Mouse (Mus musculus): Measurements from ENCODE around the gene Trip10. TPM values are rescaled to one million over a fixed set of nuclear protein-coding genes. Genes with fewer than 3 reads are reported as not detected.

Gene Trip10
- 7.9 and 10.0 TPM in 2 replicates for polyA plus RNA-seq (2012; rRNA removed)

DNA sequence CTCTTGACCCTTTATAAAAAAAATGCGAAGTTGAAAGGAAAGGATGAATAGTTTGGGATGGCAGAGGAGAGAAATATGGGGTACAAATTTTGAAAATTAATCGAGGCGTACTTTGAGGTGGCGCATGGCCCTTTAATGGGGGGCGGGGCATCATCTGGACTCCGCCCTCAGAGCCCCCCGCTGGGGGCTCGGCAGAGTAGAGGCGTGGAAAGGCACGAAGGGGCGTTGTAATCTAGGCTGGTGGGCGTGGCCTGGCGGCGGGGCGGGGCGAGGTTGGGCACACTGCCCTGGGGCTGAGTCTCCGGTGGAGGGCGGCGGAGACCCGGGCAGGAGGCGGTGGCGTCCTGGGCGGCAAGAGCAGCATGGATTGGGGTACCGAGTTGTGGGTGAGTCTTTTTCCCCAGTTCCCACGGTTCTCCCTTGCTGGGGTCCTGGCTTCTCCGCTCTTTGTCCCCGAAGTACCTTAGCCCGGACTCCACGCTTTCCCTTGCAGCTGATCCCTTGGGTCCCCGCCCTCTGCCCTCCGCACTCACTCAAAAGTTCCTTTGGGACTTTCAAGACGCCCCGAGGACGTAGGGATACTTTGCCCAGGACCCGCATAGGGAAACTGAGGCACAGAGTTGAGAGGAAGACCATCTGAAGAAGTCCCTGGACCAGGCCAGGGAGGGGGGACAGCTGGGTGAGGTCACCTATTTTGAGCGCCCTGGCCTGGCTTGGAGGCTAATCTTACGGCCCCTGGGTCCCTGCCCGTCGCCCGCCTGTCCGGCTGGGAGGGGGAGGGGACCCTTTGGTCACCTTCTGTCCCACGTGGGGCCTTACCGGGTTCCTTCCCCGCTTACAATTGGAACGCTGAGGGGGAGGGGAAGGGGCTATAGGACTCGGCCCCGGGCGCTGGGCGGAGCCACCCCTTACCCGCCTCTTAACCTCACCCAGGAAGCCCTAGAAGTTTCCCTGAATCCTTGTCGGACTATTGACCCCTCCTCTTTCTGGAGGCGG lies at the start of gene Trip10:
Gene Trip10, plus strand, starts transcription at position 270 of the 996 bp plus-strand sequence.
- DNase-seq (ENCODE audit: extremely low spot score in 1 of 2, low spot score in 1 of 2): peak; percentile 54 to 88

DNA sequence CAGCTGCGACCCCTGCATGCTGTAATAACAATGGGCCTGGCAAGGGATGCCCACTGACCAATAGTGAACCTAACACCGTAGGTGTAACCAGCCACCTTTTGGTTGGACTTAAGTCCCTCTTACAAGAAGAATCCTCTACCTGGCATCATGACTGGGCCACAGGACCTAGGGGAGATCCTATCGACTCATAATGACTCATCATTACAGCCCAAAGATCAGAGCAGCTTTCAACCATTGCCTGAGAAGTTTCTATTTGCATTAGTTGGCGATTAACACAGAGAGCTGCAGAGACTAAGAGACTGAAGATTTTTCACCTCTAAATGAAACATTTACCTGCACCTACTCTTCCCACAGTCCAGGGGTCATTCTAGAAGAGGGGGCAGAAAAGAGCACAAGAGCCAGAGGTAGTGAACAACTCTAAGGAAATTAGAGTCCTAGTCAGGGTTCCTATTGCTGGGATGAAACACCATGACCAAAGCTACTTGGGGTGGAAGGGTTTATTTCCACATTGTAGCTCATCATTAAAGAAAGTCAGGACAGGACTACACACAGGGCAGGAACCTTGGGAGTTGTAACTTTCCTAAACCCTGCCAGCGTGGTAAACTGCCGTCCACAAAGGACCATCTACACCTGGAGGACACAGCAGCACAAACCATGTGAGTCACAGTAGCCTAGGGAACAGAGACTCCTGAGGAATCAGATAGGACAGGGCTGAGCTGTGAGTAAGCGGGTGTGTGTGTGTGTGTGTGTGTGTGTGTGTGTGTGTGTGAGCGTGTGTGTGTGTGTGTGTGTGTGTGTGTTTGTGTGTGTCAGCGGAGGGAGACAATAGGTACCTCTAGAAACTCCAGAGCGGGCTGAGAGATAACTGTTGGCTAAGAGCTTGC lies 47.2 kb upstream of the Trip10 start:
- no peak for DNase-seq (ENCODE audit: extremely low spot score in 1 of 2, low spot score in 1 of 2)

DNA sequence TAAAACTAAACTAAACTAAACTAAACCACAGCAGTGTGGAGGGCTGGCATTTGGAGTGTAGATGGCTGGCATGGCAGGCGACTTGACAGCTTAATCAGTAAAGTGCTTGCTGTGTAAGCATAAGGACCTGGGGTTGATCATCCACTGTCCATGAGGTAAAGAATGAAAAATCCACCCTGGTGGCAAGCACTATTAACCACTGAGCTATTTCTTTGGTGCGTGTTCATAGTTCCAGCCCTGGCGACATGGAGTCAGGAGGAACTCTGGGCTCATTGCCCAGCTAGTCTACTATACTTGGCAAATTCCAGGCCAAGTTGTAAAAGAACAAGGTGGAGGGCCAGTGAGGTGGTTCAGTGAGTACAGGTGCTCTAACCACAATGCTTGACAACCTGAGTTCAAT lies 41.3 kb upstream of the Trip10 start:
- DNase-seq (ENCODE audit: extremely low spot score in 1 of 2, low spot score in 1 of 2): no peak

DNA sequence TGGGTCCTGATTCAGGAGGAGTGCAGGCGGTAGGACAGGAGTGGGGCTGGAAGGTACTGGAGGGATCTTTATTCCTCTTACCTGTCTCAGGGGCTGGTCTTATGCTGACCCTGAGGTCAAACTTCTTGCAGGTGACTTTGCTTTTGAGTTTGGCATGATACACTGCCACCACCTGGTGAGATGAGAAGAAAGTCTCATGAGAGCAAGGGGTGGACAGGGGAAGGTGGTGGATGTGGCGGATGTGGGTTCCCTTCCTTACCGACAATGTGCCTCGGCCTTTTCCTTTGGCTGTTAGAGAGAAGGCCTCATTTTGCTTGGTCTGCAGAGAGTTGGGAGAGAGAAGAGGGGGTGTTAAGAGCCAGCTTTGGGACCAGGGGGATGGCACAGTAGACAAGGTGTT lies 39.9 kb upstream of the Trip10 start:
- no peak for DNase-seq (ENCODE audit: extremely low spot score in 1 of 2, low spot score in 1 of 2)

DNA sequence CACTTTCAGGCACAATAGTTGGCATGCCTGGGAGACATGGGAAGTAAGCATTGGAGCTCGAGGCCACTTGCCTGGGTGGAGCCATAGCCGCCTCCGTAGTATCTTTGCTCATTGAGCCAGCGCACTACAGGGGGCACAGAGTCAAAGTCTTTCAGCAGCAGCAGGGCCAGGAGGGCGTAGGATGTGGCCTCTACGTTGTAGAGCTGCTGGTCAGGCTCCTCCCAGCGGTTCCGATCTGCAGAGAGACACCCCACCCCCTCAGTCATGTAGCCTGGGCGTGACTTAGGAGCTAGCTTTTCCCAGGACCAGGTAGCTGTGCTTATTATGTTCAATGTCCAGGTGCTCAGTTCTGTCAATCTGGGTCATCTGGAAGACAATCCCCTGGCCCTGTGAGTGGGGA lies 37.8 kb upstream of the Trip10 start:
- no peak for DNase-seq (ENCODE audit: extremely low spot score in 1 of 2, low spot score in 1 of 2)

DNA sequence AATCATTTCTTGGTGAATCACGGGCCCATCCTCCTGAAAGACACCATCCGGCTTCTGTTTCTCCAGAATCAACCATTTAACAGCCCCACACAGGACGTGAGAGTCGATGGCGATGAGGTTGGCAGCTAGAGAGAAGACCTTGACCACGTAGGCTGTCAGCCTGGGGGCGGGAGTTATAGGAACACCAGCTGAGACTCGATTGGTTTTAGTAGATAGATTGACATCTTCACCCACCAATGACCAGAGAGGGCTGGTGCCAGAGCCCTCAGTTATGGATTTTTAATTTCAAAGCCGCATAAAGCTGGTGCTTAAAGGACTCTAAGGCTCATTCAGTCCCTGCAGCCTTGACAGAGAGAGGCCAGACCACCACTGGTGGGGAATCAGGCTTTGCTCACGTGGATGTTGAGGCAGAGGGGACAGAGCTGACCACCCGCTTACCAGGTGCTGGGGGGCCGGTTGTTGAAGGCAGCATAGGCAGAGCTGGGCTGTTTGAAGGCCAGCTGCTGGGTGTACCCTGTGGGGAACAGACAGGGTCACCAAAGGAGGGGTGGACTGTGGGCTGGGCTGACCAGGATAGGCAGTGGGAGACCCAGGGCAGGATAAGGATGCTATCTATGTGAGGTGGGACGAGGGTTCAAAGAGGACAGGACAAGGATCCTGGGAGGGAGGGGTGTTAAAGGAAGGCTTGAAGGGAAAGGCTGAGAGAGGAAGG lies 34.4 kb upstream of the Trip10 start:
- peak in 1 of 2 experiments; percentile 8 for DNase-seq (ENCODE audit: extremely low spot score in 1 of 2, low spot score in 1 of 2)

DNA sequence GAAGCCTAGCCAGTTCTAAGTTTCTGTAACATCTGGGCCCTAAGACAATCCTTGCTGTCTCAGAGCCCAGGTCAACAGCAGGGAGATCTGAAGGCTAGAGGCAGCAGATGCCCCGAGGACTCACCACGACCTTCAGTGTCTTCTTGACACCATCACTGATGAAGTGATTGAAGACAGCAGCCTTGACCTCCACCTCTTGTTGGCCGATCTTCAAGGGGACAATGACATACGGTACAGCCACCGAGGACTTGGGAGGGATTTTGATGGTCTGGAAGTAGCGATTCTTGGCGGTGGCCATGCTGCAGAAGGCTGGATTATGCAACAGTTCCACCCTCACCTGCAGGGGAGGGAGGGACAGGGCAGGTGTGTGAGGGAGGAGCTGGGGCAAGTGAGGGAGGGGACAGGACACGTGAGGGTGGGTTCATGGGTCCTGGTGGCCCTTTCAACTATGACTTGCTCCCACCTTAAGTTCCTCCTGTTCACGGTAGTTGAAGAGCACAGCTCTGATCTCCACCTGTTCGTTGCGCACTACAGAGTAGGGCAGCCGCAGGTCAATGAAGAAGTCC lies 30.8 kb upstream of the Trip10 start:
- DNase-seq (ENCODE audit: extremely low spot score in 1 of 2, low spot score in 1 of 2): no peak

DNA sequence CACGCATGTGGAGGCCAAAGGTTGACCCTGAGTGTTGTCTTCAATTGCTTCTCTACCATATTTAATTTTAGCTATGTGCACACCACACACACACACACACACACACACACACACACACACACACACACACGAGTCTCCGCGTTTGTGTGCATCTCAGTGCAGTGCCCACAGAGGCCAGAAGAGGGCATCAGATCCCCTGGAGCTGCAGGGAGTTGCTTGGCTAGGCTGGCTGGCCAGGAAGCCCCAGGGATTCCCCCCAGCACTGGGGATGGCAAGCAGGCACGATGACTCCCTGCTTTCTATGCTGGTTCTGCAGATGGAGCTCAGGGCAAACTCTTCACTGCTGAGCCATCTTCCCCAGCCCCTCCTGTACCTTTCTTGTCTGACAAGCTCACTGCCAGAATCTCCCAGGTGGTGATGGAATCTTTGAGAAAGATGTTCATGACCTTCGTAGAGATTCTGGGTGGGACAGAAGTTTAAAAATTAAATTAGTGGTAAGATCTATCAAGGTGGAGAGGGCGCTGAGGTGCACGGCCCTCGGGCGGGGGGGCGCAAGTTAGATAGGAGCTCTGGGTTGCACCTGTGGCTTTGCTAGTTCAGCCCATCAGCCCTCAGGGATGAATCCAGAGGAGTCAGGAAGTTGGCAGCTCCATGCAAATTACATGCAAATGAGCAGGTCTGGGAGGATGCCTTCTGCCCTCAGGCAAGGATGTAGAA lies 29.9 kb upstream of the Trip10 start:
- DNase-seq (ENCODE audit: extremely low spot score in 1 of 2, low spot score in 1 of 2): peak in 1 of 2 experiments; percentile 73

DNA sequence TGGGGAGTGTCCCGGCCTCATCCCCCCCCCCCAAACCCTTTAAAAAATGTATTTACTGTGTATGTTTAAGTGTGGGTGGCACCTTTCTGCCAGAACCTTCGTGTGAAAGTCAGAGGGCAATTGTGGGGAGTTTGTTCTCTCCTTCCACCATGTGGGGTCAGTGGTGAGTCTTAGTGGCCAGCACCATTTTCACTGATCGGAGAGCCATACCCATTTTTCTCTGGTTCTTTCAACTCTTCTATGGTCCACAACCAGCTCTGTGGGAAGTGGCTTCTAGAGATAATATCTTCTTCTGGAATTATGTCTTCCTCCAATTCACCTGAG lies 29.4 kb upstream of the Trip10 start:
- DNase-seq (ENCODE audit: extremely low spot score in 1 of 2, low spot score in 1 of 2): peak in 1 of 2 experiments; percentile 10

DNA sequence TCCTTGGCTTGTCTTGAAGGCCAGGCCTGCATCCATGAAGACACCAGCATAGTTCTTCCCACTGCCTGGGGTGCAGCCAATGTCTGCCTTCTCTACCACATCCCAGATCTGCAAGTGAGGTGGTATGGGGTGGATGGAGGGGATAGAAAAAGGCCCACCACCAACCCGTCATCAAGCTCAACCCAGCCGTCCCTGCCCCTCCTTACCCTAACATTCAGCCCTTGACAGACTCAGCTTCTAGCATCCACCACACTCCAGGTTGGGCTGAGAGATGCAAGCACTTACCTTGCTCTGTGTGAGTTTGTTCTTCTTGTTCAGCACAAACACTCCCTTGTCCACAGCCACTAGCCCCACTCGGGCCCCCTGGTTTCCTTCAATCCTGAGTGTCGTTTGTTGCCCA lies 27.3 kb upstream of the Trip10 start:
- DNase-seq (ENCODE audit: extremely low spot score in 1 of 2, low spot score in 1 of 2): no peak

DNA sequence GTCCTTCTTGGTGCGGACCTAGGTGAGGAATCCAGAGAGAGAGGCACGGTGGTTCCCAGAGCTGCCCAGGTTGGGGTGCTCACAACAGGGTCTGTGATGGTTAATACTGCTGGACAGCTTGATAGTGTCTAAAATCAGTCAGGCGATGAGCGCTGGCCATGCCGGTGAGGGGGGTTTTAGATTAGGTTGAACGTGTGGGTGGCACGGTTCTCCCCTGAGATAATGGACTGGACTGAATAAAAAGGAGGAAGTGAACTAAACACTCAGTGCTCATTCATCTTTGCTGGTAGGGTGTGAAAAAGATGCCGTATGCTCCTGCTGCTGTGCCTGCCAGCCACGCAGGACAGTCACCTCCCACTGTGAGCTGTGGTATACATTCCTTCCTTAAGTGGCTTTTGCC lies 25.9 kb upstream of the Trip10 start:
- no peak for DNase-seq (ENCODE audit: extremely low spot score in 1 of 2, low spot score in 1 of 2)

DNA sequence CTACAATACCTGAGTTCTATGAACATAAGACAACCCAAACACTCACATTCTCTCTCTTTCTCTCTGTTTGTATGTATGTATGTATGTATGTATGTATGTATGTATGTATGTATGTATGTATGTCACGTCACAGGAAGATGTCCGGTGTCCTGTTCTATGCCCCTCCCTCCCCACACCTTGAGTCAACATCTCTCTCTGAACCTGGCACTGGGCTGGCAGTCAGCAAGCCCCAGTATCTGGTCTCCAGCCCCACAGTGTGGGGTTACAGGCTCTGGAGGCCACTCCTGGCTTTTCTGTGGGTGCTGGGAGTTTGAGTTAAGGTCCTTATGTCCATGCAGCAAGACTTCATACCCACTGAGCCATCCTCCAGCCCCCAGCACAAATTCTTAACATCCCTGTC lies 21.8 kb upstream of the Trip10 start:
- DNase-seq (ENCODE audit: extremely low spot score in 1 of 2, low spot score in 1 of 2): no peak

DNA sequence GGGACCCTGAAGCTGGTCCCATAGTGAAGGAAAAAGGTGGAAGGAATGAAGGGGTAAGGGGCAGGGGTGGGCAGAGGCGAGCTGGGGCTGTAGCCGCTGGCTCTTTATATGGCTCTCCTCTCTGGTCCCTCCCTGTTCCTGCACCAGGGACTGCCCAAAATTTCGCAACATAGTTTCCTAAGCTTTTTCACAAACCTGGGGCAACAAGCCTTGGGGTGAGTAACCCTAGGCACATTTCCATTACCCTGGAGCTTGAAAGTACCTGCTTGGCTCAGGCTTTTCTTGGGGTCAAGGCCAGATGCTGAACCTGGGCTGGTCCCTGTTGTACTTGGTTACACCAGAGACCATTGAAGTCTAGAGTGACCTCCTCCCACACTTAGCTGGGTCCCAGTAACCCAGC lies 21.2 kb upstream of the Trip10 start, which contains the start of gene C3:
Gene C3, minus strand, starts transcription at position 123 of the 400 bp plus-strand sequence.
- DNase-seq (ENCODE audit: extremely low spot score in 1 of 2, low spot score in 1 of 2): no peak

DNA sequence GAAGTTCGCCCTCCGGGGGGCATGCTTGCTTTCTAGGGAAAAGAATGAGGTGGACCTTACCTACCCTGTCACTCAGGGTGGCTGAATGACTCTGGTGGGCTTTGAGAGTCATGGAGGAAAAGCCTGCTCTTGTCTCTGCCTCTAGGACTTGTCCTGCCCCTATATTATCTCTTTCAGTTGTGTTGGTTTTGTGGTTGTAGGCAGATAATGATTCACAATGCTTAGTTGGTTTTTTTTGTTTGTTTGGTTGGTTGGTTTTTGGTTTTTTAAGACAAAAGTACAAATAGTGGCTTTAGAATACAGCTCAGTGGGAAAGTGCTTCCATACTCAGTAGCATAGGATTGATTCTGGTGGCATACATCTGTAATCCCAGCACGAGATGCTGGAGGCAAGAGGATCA lies 20.4 kb upstream of the Trip10 start:
- no peak for DNase-seq (ENCODE audit: extremely low spot score in 1 of 2, low spot score in 1 of 2)

DNA sequence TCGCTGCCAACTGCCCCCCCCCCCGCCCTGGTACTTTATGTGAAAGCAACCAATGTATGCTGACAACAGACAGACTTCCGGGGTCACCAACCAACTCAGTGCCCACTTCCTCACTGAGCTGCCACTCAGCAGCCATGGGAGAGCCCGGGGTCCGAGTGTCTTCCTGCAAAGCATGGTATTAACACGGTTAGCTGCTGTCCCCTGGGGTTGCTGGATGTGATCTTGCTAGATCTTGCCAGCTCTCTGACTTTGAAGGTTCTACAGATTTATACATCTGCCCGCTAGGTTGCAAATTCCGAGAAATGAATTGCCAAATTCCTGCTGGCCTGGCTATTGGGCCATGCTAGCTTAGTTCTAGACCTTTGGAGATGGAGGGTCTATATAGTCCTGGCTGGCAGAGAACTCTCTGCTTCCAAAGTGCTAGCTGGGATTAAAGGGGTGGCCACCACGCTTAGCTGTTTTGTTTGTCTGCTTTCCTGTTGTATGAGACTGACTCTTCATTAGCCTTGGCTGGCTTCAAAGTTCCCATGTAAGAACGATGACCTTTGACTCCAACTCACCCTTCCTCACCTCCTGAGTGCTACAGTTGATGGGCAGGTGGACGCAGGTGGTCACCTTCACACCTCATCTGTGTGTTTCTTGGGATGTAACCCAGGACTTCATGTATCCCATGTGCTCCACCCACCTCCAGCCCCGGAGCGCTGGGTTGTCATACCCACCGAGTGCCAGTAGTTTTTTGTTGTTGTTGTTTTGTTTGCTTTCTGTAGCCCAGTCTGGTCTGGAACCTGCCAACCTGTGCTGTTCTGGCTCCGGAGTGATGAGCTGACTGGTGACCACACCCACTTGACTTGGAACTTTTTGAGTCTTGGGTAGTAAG lies 19.2 kb upstream of the Trip10 start:
- DNase-seq (ENCODE audit: extremely low spot score in 1 of 2, low spot score in 1 of 2): no peak

DNA sequence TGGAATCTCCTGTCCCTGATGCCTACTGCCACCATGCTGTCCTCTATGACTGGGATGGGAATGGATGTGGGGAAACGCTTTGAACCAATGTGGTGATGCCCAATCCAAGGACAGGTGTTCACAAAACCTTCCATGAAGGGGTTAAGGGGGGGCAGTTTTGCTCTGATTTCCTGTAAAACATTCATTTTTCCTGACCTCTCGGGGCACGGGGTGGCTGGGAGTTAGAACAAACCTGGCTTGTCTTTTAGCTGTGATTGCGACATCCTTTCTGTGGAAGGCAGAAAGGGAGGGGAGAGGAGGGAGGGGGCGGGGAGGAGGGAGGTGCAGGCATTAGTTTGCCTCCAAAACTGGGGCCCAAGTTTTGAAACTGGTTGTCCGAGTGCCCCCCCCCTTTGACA lies 18.5 kb upstream of the Trip10 start:
- no peak for DNase-seq (ENCODE audit: extremely low spot score in 1 of 2, low spot score in 1 of 2)

DNA sequence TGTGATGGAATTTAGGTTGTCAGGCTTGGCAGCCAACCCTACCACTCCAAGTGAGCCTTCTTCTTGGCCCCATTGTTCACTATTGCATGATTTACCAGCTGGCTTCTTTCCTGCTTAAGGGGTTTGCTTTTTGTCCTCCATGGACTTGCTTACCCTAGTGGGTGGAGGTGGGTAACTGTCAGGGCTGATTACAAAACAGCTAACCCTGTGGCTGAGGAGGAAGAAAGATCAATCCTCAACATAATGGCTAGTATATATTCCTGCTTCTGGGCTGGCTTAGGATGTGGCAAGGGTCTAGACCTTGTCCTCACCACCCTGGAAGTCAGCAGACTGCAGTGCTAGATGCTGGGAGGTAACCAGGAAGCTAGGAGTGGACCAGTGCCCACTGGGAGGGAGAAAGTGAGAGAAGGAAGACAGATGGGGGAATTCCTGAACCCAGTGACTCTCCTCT lies 17.9 kb upstream of the Trip10 start:
- DNase-seq (ENCODE audit: extremely low spot score in 1 of 2, low spot score in 1 of 2): no peak

DNA sequence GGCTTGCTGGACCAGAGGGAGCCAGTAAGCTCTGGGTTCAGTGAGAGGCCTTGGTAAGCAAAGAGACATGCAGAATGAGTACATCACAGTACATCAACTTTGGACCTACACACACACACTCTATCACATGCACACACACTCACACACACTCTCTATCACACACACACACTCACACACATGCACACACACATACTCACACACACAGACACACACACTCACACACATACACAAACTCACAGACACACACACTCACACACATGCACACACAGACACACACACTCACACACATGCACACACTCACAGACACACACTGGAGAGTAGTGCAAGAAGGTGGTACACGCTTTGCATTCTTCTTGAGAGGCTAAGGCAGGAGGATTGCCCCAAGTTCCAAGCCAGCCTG lies 17.1 kb upstream of the Trip10 start:
- no peak for DNase-seq (ENCODE audit: extremely low spot score in 1 of 2, low spot score in 1 of 2)

DNA sequence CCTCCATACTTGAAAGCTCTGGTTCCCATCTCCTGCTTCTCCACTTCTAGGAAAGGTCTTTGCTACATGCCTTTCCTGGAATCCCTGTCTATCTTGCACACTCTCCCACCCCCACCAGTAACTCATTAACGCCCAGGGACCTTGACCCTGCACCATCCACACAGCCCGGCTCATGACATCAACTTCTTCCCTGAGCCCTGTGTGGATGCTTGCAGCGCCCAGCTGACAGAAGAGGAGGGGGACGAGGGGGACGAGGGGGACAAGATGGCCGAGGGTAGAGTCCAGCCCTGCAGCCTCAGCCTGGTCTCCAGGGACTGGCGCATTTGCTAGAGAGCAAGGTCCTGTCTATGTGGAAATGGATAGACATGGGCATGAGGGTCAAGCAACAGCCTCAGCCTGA lies 16.2 kb upstream of the Trip10 start:
- DNase-seq (ENCODE audit: extremely low spot score in 1 of 2, low spot score in 1 of 2): no peak

Measured in frontal cortex, adult 2 months (tissue).